Mouse (Mus musculus) G1E (cell line): ENCODE results near the gene Slc10a7.

Experiments used
- CTCF ChIP-seq: IDR thresholded peaks from 2 replicates; pipeline ENCODE4 v1.5.1; 2012; ENCODE audit warnings: low read depth, low read length, inconsistent platforms, mixed read lengths
- GATA1 ChIP-seq: IDR thresholded peaks from 2 replicates; pipeline ENCODE4 v1.6.1; 2012; ENCODE audit warnings: borderline replicate concordance, low read length, inconsistent platforms, mixed read lengths
- POLR2AphosphoS5 ChIP-seq: IDR thresholded peaks from 2 replicates; pipeline ENCODE4 v1.6.1; 2012; ENCODE audit warnings: low read depth, low read length, inconsistent platforms; ENCODE audit not compliant: insufficient replicate concordance

GRCm38 (mm10) chr8:78667399-78667798 lies 158.3 kb downstream of the Slc10a7 start:
- no peak for TF ChIP-seq CTCF
- no peak for TF ChIP-seq GATA1
- TF ChIP-seq POLR2AphosphoS5 = no peak
